Mouse (Mus musculus): ENCODE measurements around the gene Capza2.

Gene Capza2

DNA sequence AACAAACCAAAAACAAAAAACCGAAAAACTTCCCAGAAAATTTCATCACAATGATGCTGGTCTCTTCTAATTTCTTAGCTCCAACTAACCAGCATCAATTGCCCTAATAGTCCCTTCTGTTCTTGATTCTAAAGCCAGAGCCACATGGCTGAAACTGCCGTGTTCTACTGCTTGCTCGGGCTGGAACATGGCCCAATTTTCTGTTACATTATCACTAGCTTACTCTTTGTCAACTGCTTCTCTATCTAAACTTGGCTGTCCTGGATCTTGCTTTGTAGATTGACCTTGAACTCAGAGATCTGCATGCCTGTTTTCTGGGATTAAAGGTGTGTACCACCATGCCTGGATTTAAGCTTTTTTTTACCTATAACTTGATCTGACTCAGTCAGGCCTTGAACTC, 69.9 kb downstream of the Capza2 start:
- DNase-seq (ENCODE audit: low spot score in 2 of 2), result no peak

Data from heart, adult 9 months (tissue).